Comparison of ENCODE assay signal across 9 mouse cellular contexts in genomic region chr7:105477841-105478240, GRCm38 (mm10). TPM values are rescaled to one million over a fixed set of nuclear protein-coding genes. Genes with fewer than 3 reads are reported as not detected.
A peak's percentile ranks its signal among the peaks of the same experiment; 100 is the strongest.
DNase-seq lines count a peak whose midpoint lies in the region; ATAC-seq and TF ChIP-seq lines count a peak whose summit lies in the region.
"Had no signal": no experiment of that assay in that cellular context is flagged by ENCODE, and none has a peak within 500 bp of the region (broad histone marks: within the 10 kb centered on the region; RNA-seq: fewer than 3 reads in every experiment).

No protein-coding gene starts in this region.

- ATAC-seq in heart, postnatal 0 days (ENCODE audit: insufficient read depth, low read depth): peak; percentile 42
- peak; percentile 88 for ATAC-seq in megakaryocyte, adult 5-6 weeks (ENCODE audit: poor library complexity, severe bottlenecking)
- no peak for ATAC-seq in activated CD4-positive, CD25-positive, alpha-beta regulatory T cell, adult 4 months

- H3K4me1 ChIP-seq in heart, postnatal 0 days (ENCODE audit: control insufficient read depth, insufficient read depth): peaks cover 44% of the 10 kb centered on the region

- H3K27me3 ChIP-seq in heart, postnatal 0 days (ENCODE audit: control insufficient read depth, insufficient read depth, low read length): no peaks in the 10 kb centered on the region

- no peak overlapping the region for H3K4me2 ChIP-seq in heart, postnatal 0 days (ENCODE audit: low read depth, low read length)

- no peaks in the 10 kb centered on the region for H3K9me3 ChIP-seq in heart, postnatal 0 days (replicated peaks; ENCODE audit: control insufficient read depth, low read length)

- peak overlapping the region; percentile 40 for H3K27ac ChIP-seq in heart, postnatal 0 days (ENCODE audit: low read depth)

- H3K4me3 ChIP-seq in heart, postnatal 0 days (ENCODE audit: low read depth, low read length): no peak overlapping the region

- TF ChIP-seq EP300 in heart, postnatal 0 days (IDR thresholded peaks at IDR 0.05; ENCODE audit: low read depth): no peak

- H3K9ac ChIP-seq in heart, postnatal 0 days (replicated peaks; ENCODE audit: low read depth, low read length): no peak overlapping the region

- H3K36me3 ChIP-seq in heart, postnatal 0 days (replicated peaks; ENCODE audit: control insufficient read depth, insufficient read depth, low read length): 0 out of 2 replicates have a peak, but pooled peaks cover 3% of the 10 kb centered on the region

- TF ChIP-seq CTCF in heart, postnatal 0 days (IDR thresholded peaks at IDR 0.05; ENCODE audit: low read depth): peak; percentile 96

- DNase-seq in ovary, adult 18-20 months (ENCODE audit: low spot score): peak; percentile 9
- no peak for DNase-seq in ovary, postnatal 10 days (ENCODE audit: low spot score)
- DNase-seq in ZHBTc4 (ENCODE audit: low read depth, low spot score): peak; percentile 82
- peak; percentile 86 for DNase-seq in embryo, embryonic 10 days (ENCODE audit: low spot score)
- peak; percentile 82 for DNase-seq in heart, postnatal 0 days (ENCODE audit: low spot score)
- DNase-seq in layer of hippocampus, adult 9-10 months (ENCODE audit: low spot score): peak; percentile 46

- WGBS in heart, postnatal 0 days: 57% methylated on average over 3 of the region's 3 CpGs

RNA-seq across cellular contexts. Expression of gene Cavin3, which starts 4.3 kb away (rescaled TPM):
- total RNA-seq in heart, postnatal 0 days (2014; rRNA removed; ENCODE audit: low replicate concordance): 75.4 and 84.2 TPM in 2 replicates
- 78.6 and 79.9 TPM in 2 replicates for polyA plus RNA-seq in heart, postnatal 0 days (2015; fragmentation: Nextera tagmentation; extraction: Ambion mirVana)
- not detected in 2 replicates for total RNA-seq in megakaryocyte, adult 5-6 weeks (2015)
- total RNA-seq in megakaryocyte, adult 5-6 weeks (2017): not detected in 2 replicates
- polyA plus RNA-seq in activated CD4-positive, CD25-positive, alpha-beta regulatory T cell, adult 4 months (2017; shearing (Covaris generic)): not detected
- total RNA-seq: neutrophil, adult 5-6 weeks had no signal

RNA-seq across cellular contexts. Expression of gene Cckbr, which starts 52.3 kb away (rescaled TPM):
- total RNA-seq in heart, postnatal 0 days (2014; rRNA removed; ENCODE audit: low replicate concordance): not detected in 2 replicates
- polyA plus RNA-seq in heart, postnatal 0 days (2015; fragmentation: Nextera tagmentation; extraction: Ambion mirVana): not detected in 2 replicates
- not detected in 2 replicates for total RNA-seq in megakaryocyte, adult 5-6 weeks (2015)
- not detected in 2 replicates for total RNA-seq in megakaryocyte, adult 5-6 weeks (2017)
- polyA plus RNA-seq in activated CD4-positive, CD25-positive, alpha-beta regulatory T cell, adult 4 months (2017; shearing (Covaris generic)): not detected
- total RNA-seq: neutrophil, adult 5-6 weeks had no signal

Comparison
In these comparisons a context has a peak if more than half of its experiments do, and no peak if none do; other contexts are left out.
1. RNA of gene Cavin3, which starts 4.3 kb away (total RNA-seq): 75.4 to 84.2 TPM in heart, postnatal 0 days; not detected in megakaryocyte, adult 5-6 weeks; every median in the first group is over 10 times any median in the second.